Mouse (Mus musculus) hindbrain, embryonic 15.5 days (tissue): ENCODE results near the gene Prss50. TPM values are rescaled to one million over a fixed set of nuclear protein-coding genes. Genes with fewer than 3 reads are reported as not detected.
A peak's percentile ranks its signal among the peaks of the same experiment; 100 is the strongest.
"Not testable (repeated sequence)": the region's sequence is repeated elsewhere in the genome, so short reads cannot be mapped to it uniquely, and the experiment has no call there.

Experiments used
- ATAC-seq: fragments of 200-750 bp; cut with Nextera tagmentation; 2 replicates; pipeline ENCODE4 v1.8.0; 2017; ENCODE audit warnings: low read depth, moderate number of reproducible peaks, moderate TSS enrichment; ENCODE audit not compliant: low FRiP score
- H3K27ac ChIP-seq: fragments of 300-500 bp; sonication (generic); replicated peaks from 2 replicates; pipeline ENCODE4 v1.5.1; 2015; ENCODE audit warnings: mild to moderate bottlenecking, inconsistent platforms
- H3K27me3 ChIP-seq: fragments of 300-500 bp; sonication (generic); 2 replicates; pipeline ENCODE4 v1.6.1; 2015; ENCODE audit warnings: control low read depth, inconsistent platforms
- H3K36me3 ChIP-seq: fragments of 300-500 bp; sonication (generic); 2 replicates; pipeline ENCODE4 v1.6.1; 2015; ENCODE audit warnings: control low read depth, inconsistent platforms
- H3K4me1 ChIP-seq: fragments of 300-500 bp; sonication (generic); replicated peaks from 2 replicates; pipeline ENCODE4 v1.6.1; 2015; ENCODE audit warnings: control low read depth, inconsistent platforms
- H3K4me2 ChIP-seq: fragments of 300-500 bp; sonication (generic); 2 replicates; pipeline ENCODE4 v1.6.1; 2015; ENCODE audit warnings: moderate library complexity, mild to moderate bottlenecking, inconsistent platforms
- H3K4me3 ChIP-seq: fragments of 300-500 bp; sonication (generic); 2 replicates; pipeline ENCODE4 v1.5.1; 2015; ENCODE audit warnings: mild to moderate bottlenecking, inconsistent platforms
- H3K9ac ChIP-seq: fragments of 300-500 bp; sonication (generic); 2 replicates; pipeline ENCODE4 v1.6.1; 2015; ENCODE audit warnings: inconsistent platforms
- H3K9me3 ChIP-seq: fragments of 300-500 bp; sonication (generic); 2 replicates; pipeline ENCODE4 v1.6.1; 2016; ENCODE audit warnings: control low read depth, inconsistent platforms
- WGBS: fragments of 180-500 bp; shearing (Covaris S2); methylation state at CpG from one replicate; pipeline ENCODE4 v1.1.7; 2015; 5-methylcytosine and 5-hydroxymethylcytosine counted together
- polyA plus RNA-seq: library from polyadenylated mRNA; unstranded; fragments of >200 nt; fragmentation: Nextera tagmentation; extraction: Ambion mirVana; gene quantifications from 2 replicates; pipeline ENCODE4 v1.2.1, GENCODE M21; 2015

Gene Prss50
- polyA plus RNA-seq, result 0.36 and 0.41 TPM in 2 replicates

DNA sequence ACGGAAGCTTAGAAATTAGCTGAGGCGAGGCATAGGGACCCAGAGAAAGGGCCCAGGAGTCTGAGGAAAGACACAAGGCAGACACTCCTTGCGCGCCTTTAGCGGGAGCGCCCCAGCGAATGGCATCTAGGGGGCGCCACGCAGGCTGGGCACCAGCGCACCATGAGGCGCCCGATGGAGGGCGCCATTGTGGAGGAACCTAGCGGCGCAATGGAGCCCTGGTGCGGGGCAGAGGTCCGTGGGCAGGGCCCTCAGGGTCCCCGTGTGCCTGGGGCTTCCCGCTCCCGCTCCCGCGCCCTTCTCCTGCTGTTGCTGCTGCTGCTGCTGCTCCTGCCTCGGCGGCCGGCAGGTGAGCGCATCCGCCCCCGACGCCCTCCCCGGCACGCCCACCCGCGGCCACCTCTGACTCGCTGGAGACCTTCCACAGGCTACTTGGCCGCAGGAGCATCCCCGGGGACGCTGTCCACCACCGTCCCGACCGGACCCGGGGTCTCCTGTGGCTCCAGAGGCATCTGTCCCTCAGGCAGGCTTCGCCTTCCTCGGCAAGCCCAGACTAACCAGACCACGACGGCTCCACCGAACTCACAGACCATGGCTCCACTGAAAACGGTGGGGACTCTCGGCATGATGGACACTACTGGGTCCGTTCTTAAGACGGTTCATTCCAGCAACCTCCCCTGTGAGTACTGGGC is at the start of gene Prss50:
Gene Prss50 (plus strand): TSS at position 187 of the 692 bp plus-strand sequence.
- Histone ChIP-seq H3K27ac (no peak within 1 kb of the TSS), H3K4me2 (peak within 1 kb of the TSS; percentile 54), H3K36me3 (no peaks in the 10 kb centered on the region), H3K9ac (no peak within 1 kb of the TSS), H3K9me3 (no peaks in the 10 kb centered on the region), H3K27me3 (peaks cover 14% of the 10 kb centered on the region), H3K4me1 (peaks cover 6% of the 10 kb centered on the region), H3K4me3 (peak within 1 kb of the TSS; percentile 27)
- ATAC-seq, result no peak
- 11% methylated on average over 44 of the region's 50 CpGs for WGBS

DNA sequence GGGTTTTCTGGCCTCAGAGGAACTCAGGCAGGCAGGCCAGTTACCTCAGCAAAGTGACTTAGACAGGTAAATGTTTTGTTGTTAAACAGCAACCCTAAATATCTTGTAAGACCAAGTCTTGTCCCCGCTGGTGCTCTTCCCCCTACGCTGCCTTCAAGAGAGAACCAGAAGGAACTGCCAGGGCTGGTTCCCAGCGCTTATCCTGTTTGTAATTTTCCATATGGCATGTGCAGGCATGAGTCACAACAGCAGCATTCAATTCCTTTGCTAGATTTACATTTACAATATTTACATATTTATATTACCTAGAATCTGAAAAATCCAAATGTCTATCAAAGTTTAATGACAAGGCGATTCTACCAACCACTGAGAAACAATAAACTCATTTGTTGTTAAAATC is 47.7 kb upstream of the Prss50 start:
- no peak overlapping the region for H3K4me2 ChIP-seq
- no peak overlapping the region for H3K4me3 ChIP-seq
- WGBS, result 92% methylated on average over 4 of the region's 4 CpGs
- no peak for ATAC-seq
- no peak overlapping the region for H3K9ac ChIP-seq
- H3K36me3 ChIP-seq, result no peaks in the 10 kb centered on the region
- H3K4me1 ChIP-seq, result no peaks in the 10 kb centered on the region
- no peak overlapping the region for H3K27ac ChIP-seq
- no peaks in the 10 kb centered on the region for H3K27me3 ChIP-seq
- no peaks in the 10 kb centered on the region for H3K9me3 ChIP-seq

GRCm38 (mm10) chr9:110813789-110814188 is 44.0 kb upstream of the Prss50 start, which contains the start of gene Prss44:
Prss44 (plus strand) TSS chr9:110813994.
- no peak within 1 kb of the TSS for H3K4me2 ChIP-seq
- no peaks in the 10 kb centered on the region for H3K4me1 ChIP-seq
- no peak within 1 kb of the TSS for H3K4me3 ChIP-seq
- ATAC-seq, result no peak
- H3K36me3 ChIP-seq, result no peaks in the 10 kb centered on the region
- H3K9ac ChIP-seq, result no peak within 1 kb of the TSS
- H3K27me3 ChIP-seq, result no peaks in the 10 kb centered on the region
- H3K9me3 ChIP-seq, result no peaks in the 10 kb centered on the region
- no peak within 1 kb of the TSS for H3K27ac ChIP-seq
- 65% methylated on average over 18 of the region's 18 CpGs for WGBS

GRCm38 (mm10) chr9:110820546-110820945 is 37.2 kb upstream of the Prss50 start:
- H3K9me3 ChIP-seq, H3K4me3 ChIP-seq, H3K27me3 ChIP-seq, H3K9ac ChIP-seq, H3K4me2 ChIP-seq, H3K27ac ChIP-seq, ATAC-seq, H3K4me1 ChIP-seq, H3K36me3 ChIP-seq: not testable (repeated sequence)

GRCm38 (mm10) chr9:110821436-110821835 is 36.3 kb upstream of the Prss50 start:
- no peaks in the 10 kb centered on the region for H3K9me3 ChIP-seq
- no peak overlapping the region for H3K9ac ChIP-seq
- WGBS, result 89% methylated on average over 7 of the region's 7 CpGs
- no peak overlapping the region for H3K4me3 ChIP-seq
- H3K27me3 ChIP-seq, result no peaks in the 10 kb centered on the region
- no peak overlapping the region for H3K27ac ChIP-seq
- no peaks in the 10 kb centered on the region for H3K4me1 ChIP-seq
- no peak for ATAC-seq
- H3K4me2 ChIP-seq, result no peak overlapping the region
- H3K36me3 ChIP-seq, result no peaks in the 10 kb centered on the region

DNA sequence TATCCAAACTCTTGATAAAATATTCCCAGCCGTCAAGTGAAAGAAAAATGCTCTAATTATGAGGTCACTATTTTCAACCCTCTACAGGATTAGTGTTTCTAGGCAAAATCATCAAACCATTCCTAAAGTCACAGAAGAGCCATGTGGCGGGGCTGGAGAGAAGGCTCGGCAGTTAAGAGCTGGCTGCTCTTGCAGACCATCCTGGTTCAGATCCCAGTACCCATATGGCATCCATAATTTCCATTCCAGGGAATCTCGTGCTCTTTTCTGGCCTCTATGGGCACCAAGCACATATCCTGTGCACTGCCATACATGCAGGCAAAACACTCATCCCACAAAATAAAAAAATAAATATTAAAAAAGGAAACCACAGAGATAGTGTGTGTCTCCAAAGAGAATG is 32.3 kb upstream of the Prss50 start:
- Histone ChIP-seq H3K9me3 (no peaks in the 10 kb centered on the region), H3K36me3 (no peaks in the 10 kb centered on the region), H3K27me3 (no peaks in the 10 kb centered on the region), H3K4me3 (no peak overlapping the region), H3K27ac (no peak overlapping the region), H3K4me2 (no peak overlapping the region), H3K9ac (no peak overlapping the region), H3K4me1 (no peaks in the 10 kb centered on the region)
- WGBS, result 72% methylated on average over 4 of the region's 4 CpGs
- no peak for ATAC-seq

DNA sequence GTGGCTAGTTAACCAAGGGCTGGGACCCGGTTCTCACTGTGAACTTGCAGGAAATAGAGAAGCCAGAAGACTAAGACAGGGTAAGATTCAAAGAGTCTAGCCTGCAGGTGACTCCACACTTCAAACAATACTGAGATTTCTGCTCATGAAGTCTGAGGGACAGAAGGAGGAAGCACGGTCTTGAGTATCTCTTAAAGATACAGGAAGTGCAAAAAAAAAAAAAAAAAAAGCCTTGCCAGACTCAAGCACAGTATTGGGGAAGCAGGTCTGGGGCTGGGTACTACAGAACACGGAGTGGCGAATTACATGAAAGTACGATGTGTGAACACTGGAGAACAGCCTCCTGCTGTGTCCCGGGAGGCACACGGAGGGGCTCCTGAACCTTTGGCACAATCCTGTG is 31.9 kb upstream of the Prss50 start:
- Histone ChIP-seq H3K9ac (no peak overlapping the region), H3K27ac (no peak overlapping the region), H3K36me3 (no peaks in the 10 kb centered on the region), H3K4me1 (no peaks in the 10 kb centered on the region), H3K9me3 (no peaks in the 10 kb centered on the region), H3K4me3 (no peak overlapping the region), H3K4me2 (no peak overlapping the region), H3K27me3 (no peaks in the 10 kb centered on the region)
- no peak for ATAC-seq
- 68% methylated on average over 7 of the region's 7 CpGs for WGBS

GRCm38 (mm10) chr9:110826390-110826789 is 31.4 kb upstream of the Prss50 start, which contains the start of gene Prss43:
Prss43 (plus strand) TSS chr9:110826690.
- no peaks in the 10 kb centered on the region for H3K9me3 ChIP-seq
- H3K9ac ChIP-seq, result no peak within 1 kb of the TSS
- whole genome bisulfite sequencing, result 86% methylated on average over 3 of the region's 3 CpGs
- H3K4me1 ChIP-seq, result no peaks in the 10 kb centered on the region
- no peak within 1 kb of the TSS for H3K4me3 ChIP-seq
- H3K27ac ChIP-seq, result no peak within 1 kb of the TSS
- no peaks in the 10 kb centered on the region for H3K36me3 ChIP-seq
- no peaks in the 10 kb centered on the region for H3K27me3 ChIP-seq
- no peak within 1 kb of the TSS for H3K4me2 ChIP-seq
- ATAC-seq, result no peak

- Histone ChIP-seq H3K27ac (no peak overlapping the region), H3K36me3 (no peaks in the 10 kb centered on the region), H3K9me3 (no peaks in the 10 kb centered on the region), H3K9ac (no peak overlapping the region), H3K4me2 (no peak overlapping the region), H3K4me3 (no peak overlapping the region), H3K27me3 (no peaks in the 10 kb centered on the region), H3K4me1 (no peaks in the 10 kb centered on the region)
- 74% methylated on average over 5 of the region's 5 CpGs for WGBS
- ATAC-seq, result no peak
Measured at GRCm38 (mm10) chr9:110833021-110833420, 24.7 kb upstream of the Prss50 start.

DNA sequence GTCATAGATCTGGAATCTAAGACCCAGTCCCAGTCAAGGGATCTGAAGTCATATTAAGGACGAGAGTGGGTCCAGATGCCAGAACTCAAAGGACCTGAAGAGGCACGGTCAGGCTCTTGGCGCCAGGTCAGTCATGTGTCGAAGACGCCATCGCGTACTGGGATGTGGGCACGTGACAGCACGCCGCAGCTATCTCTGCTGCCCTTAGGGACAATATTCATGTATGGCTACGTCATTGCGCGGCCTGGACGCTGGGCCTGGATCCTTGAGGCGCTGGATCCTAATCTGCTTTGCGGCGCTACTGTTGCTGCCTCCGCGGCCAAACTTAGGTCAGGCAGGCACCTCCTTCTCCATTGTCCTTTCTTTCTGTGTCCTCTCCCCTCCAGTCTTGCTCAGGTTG is 23.4 kb upstream of the Prss50 start, which contains the start of gene Prss45:
Gene Prss45 (plus strand): TSS at position 178 of the 400 bp plus-strand sequence.
- Histone ChIP-seq H3K27ac (no peak within 1 kb of the TSS), H3K9me3 (no peaks in the 10 kb centered on the region), H3K27me3 (no peaks in the 10 kb centered on the region), H3K4me2 (no peak within 1 kb of the TSS), H3K4me3 (no peak within 1 kb of the TSS), H3K4me1 (no peaks in the 10 kb centered on the region), H3K36me3 (no peaks in the 10 kb centered on the region), H3K9ac (no peak within 1 kb of the TSS)
- no peak for ATAC-seq
- WGBS, result 82% methylated on average over 19 of the region's 19 CpGs

DNA sequence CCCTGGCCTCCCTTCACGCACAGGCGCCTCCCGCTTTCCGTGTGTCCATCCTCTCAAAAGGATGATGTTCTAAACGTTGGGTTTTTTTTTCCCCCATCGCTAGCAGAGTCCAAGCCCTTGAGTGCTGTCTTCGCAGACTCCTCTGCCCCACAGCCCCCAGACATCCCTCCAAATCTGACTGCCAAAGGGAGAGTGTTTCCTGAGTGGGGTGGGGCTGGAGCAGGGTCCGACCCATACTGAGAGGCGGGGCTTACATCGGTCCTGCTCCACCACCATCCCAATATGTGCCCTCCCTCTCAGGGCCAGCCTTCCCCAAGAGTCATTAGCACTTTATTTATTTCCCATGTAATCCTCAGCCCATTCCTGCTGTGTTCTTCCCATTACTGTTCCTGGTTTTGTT is 22.8 kb upstream of the Prss50 start:
- ATAC-seq, result no peak
- Histone ChIP-seq H3K4me3 (no peak overlapping the region), H3K36me3 (no peaks in the 10 kb centered on the region), H3K27me3 (no peaks in the 10 kb centered on the region), H3K9ac (no peak overlapping the region), H3K4me2 (no peak overlapping the region), H3K4me1 (no peaks in the 10 kb centered on the region), H3K9me3 (no peaks in the 10 kb centered on the region), H3K27ac (no peak overlapping the region)
- 42% methylated on average over 10 of the region's 10 CpGs for WGBS

DNA sequence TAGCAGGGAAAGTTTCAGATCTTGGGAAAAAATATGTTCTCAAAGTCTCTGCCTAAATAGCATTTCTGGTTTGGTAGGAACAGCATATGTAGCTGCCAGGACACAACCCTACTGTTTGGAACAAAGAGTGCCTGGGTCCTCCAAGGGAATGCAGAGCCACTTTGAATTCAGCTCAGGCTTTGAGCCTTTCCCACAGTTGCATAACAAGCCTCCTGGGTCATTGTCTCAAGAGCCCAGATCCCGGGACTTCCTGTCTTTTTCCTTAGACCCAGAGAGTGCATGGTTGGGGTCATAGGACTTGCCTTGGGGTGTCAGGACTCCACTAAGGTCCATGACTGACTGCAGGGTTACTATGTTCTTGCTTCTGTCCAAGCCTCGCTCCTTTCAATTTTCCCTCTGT is 21.7 kb upstream of the Prss50 start:
- WGBS, result 48% methylated on average over 2 of the region's 2 CpGs
- ATAC-seq, result no peak
- H3K27me3 ChIP-seq, result no peaks in the 10 kb centered on the region

DNA sequence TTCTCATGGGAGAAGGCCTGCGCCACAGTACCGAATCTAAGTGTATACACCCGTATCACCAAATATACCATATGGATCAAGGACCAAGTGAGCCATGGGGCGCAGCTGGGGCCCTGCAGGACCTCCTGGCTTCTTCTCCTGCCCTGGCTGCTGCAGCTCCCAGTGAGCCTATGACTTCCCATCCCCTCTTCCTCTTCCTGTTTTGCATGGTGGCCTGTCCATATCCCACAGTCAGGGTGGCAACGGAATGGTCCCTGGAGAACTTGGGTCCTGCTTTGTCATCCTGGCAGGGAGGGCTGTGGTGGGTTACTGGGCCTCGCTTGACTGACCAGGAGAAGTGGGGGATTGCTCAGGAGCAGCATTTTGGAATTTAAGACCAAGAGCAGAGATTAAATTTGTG is 16.9 kb upstream of the Prss50 start:
- 64% methylated on average over 6 of the region's 6 CpGs for whole genome bisulfite sequencing
- no peak overlapping the region for H3K4me2 ChIP-seq
- H3K27ac ChIP-seq, result no peak overlapping the region
- H3K27me3 ChIP-seq, result no peaks in the 10 kb centered on the region
- H3K9me3 ChIP-seq, result no peaks in the 10 kb centered on the region
- H3K36me3 ChIP-seq, result no peaks in the 10 kb centered on the region
- ATAC-seq, result no peak
- no peaks in the 10 kb centered on the region for H3K4me1 ChIP-seq
- no peak overlapping the region for H3K4me3 ChIP-seq
- no peak overlapping the region for H3K9ac ChIP-seq

More for the DNA sequence above, 21.7 kb upstream of the Prss50 start:
- Histone ChIP-seq H3K9me3 (no peaks in the 10 kb centered on the region), H3K4me1 (no peaks in the 10 kb centered on the region), H3K27ac (no peak overlapping the region), H3K4me3 (no peak overlapping the region), H3K36me3 (no peaks in the 10 kb centered on the region), H3K4me2 (no peak overlapping the region), H3K9ac (no peak overlapping the region)
